Mouse (Mus musculus): ENCODE results near the gene Kcnd3. TPM values are rescaled to one million over a fixed set of nuclear protein-coding genes. Genes with fewer than 3 reads are reported as not detected.

The Kcnd3 gene
- polyA plus RNA-seq, 1 experiment from 2014 or later = 7.1 TPM

GRCm38 (mm10) chr3:105570818-105571217 is 118.7 kb downstream of the Kcnd3 start:
- H3K27me3 ChIP-seq = no peaks in the 10 kb centered on the region
- no peak overlapping the region for H3K4me2 ChIP-seq
- H3K36me3 ChIP-seq = no peaks in the 10 kb centered on the region
- no peak overlapping the region for H3K4me3 ChIP-seq
- H3K4me1 ChIP-seq (replicated peaks) = peaks cover 60% of the 10 kb centered on the region
- H3K27ac ChIP-seq = no peak overlapping the region
- no peaks in the 10 kb centered on the region for H3K9me3 ChIP-seq
- no peak overlapping the region for H3K9ac ChIP-seq
- WGBS = 33% methylated on average over 3 of the region's 3 CpGs
- ATAC-seq (ENCODE audit: low FRiP score) = no peak

GRCm38 (mm10) chr3:105571944-105572343 is 119.8 kb downstream of the Kcnd3 start:
- no peaks in the 10 kb centered on the region for H3K36me3 ChIP-seq
- no peak overlapping the region for H3K27ac ChIP-seq
- peaks cover 51% of the 10 kb centered on the region for H3K4me1 ChIP-seq (replicated peaks)
- no peak overlapping the region for H3K4me3 ChIP-seq
- 65% methylated on average over 1 of the region's 1 CpGs for WGBS
- H3K27me3 ChIP-seq = no peaks in the 10 kb centered on the region
- no peak overlapping the region for H3K4me2 ChIP-seq
- no peak for ATAC-seq (ENCODE audit: low FRiP score)
- H3K9me3 ChIP-seq = no peaks in the 10 kb centered on the region
- H3K9ac ChIP-seq = no peak overlapping the region

- Histone ChIP-seq H3K27ac (no peak overlapping the region), H3K9ac (no peak overlapping the region), H3K4me2 (no peak overlapping the region), H3K4me3 (no peak overlapping the region), H3K36me3 (no peaks in the 10 kb centered on the region), H3K9me3 (no peaks in the 10 kb centered on the region), H3K27me3 (peaks cover 3% of the 10 kb centered on the region; the same call in 1 of the 2 replicates), H3K4me1 (replicated peaks) (peaks cover 39% of the 10 kb centered on the region)
- no peak for ATAC-seq (ENCODE audit: low FRiP score)
- 82% methylated on average over 2 of the region's 2 CpGs for WGBS
These were observed 121.0 kb downstream of the Kcnd3 start for GRCm38 (mm10) chr3:105573156-105573555.

GRCm38 (mm10) chr3:105578320-105578719 is 126.2 kb downstream of the Kcnd3 start:
- WGBS = 79% methylated on average over 3 of the region's 3 CpGs
- Histone ChIP-seq H3K4me3 (no peak overlapping the region), H3K36me3 (no peaks in the 10 kb centered on the region), H3K4me1 (replicated peaks) (peaks cover 8% of the 10 kb centered on the region), H3K9ac (no peak overlapping the region), H3K27me3 (peaks cover 3% of the 10 kb centered on the region; the same call in 1 of the 2 replicates), H3K27ac (no peak overlapping the region), H3K9me3 (no peaks in the 10 kb centered on the region), H3K4me2 (no peak overlapping the region)
- no peak for ATAC-seq (ENCODE audit: low FRiP score)

GRCm38 (mm10) chr3:105581119-105581518 is 129.0 kb downstream of the Kcnd3 start:
- peaks cover 19% of the 10 kb centered on the region for H3K4me1 ChIP-seq (replicated peaks)
- H3K27me3 ChIP-seq = peaks cover 3% of the 10 kb centered on the region; the same call in 1 of the 2 replicates
- no peak overlapping the region for H3K4me3 ChIP-seq
- H3K4me2 ChIP-seq = no peak overlapping the region
- no peaks in the 10 kb centered on the region for H3K36me3 ChIP-seq
- no peak overlapping the region for H3K27ac ChIP-seq
- no peak overlapping the region for H3K9ac ChIP-seq
- no peaks in the 10 kb centered on the region for H3K9me3 ChIP-seq
- no peak for ATAC-seq (ENCODE audit: low FRiP score)
- 64% methylated on average over 6 of the region's 6 CpGs for WGBS

GRCm38 (mm10) chr3:105585734-105586159 is 133.6 kb downstream of the Kcnd3 start:
- Histone ChIP-seq H3K4me1 (replicated peaks) (peaks cover 27% of the 10 kb centered on the region), H3K9ac (no peak overlapping the region), H3K36me3 (no peaks in the 10 kb centered on the region), H3K4me3 (no peak overlapping the region), H3K4me2 (no peak overlapping the region), H3K27ac (peak overlapping the region; percentile 66), H3K9me3 (no peaks in the 10 kb centered on the region), H3K27me3 (no peaks in the 10 kb centered on the region)
- 2% methylated on average over 4 of the region's 4 CpGs for WGBS
- peak; percentile 65 for ATAC-seq (ENCODE audit: low FRiP score)

- H3K4me1 ChIP-seq (replicated peaks) = peaks cover 30% of the 10 kb centered on the region
- peak; percentile 84 for ATAC-seq (ENCODE audit: low FRiP score)
- H3K9ac ChIP-seq = no peak overlapping the region
- H3K36me3 ChIP-seq = no peaks in the 10 kb centered on the region
- H3K27ac ChIP-seq = peak overlapping the region; percentile 78
- H3K4me3 ChIP-seq = no peak overlapping the region
- H3K4me2 ChIP-seq = no peak overlapping the region
- no peaks in the 10 kb centered on the region for H3K9me3 ChIP-seq
- WGBS = 42% methylated on average over 15 of the region's 15 CpGs
- no peaks in the 10 kb centered on the region for H3K27me3 ChIP-seq
These were observed 138.0 kb downstream of the Kcnd3 start for GRCm38 (mm10) chr3:105590056-105590672.

- 100% methylated on average over 1 of the region's 1 CpGs for WGBS
These were observed 139.6 kb downstream of the Kcnd3 start for GRCm38 (mm10) chr3:105591766-105592165.

GRCm38 (mm10) chr3:105592246-105592645 is 140.1 kb downstream of the Kcnd3 start:
- Histone ChIP-seq H3K4me1 (replicated peaks) (peaks cover 16% of the 10 kb centered on the region), H3K9me3 (no peaks in the 10 kb centered on the region), H3K9ac (no peak overlapping the region), H3K27me3 (no peaks in the 10 kb centered on the region), H3K27ac (no peak overlapping the region), H3K4me3 (no peak overlapping the region), H3K36me3 (no peaks in the 10 kb centered on the region), H3K4me2 (no peak overlapping the region)
- 77% methylated on average over 2 of the region's 2 CpGs for WGBS
- no peak for ATAC-seq (ENCODE audit: low FRiP score)

More at GRCm38 (mm10) chr3:105591766-105592165, 139.6 kb downstream of the Kcnd3 start:
- Histone ChIP-seq H3K36me3 (no peaks in the 10 kb centered on the region), H3K27ac (no peak overlapping the region), H3K4me1 (replicated peaks) (peaks cover 16% of the 10 kb centered on the region), H3K4me2 (no peak overlapping the region), H3K9me3 (no peaks in the 10 kb centered on the region), H3K27me3 (no peaks in the 10 kb centered on the region), H3K9ac (no peak overlapping the region), H3K4me3 (no peak overlapping the region)
- ATAC-seq (ENCODE audit: low FRiP score) = no peak

- H3K27ac ChIP-seq = no peak overlapping the region
- no peak overlapping the region for H3K4me2 ChIP-seq
- H3K9me3 ChIP-seq = no peaks in the 10 kb centered on the region
- H3K27me3 ChIP-seq = no peaks in the 10 kb centered on the region
- no peaks in the 10 kb centered on the region; the same call in 1 of the 2 replicates for H3K4me1 ChIP-seq (replicated peaks)
- H3K36me3 ChIP-seq = no peaks in the 10 kb centered on the region
- no peak overlapping the region for H3K4me3 ChIP-seq
- no peak for ATAC-seq (ENCODE audit: low FRiP score)
- H3K9ac ChIP-seq = no peak overlapping the region
- 92% methylated on average over 4 of the region's 4 CpGs for WGBS
These were observed 148.4 kb downstream of the Kcnd3 start for GRCm38 (mm10) chr3:105600483-105600882.

GRCm38 (mm10) chr3:105602966-105603365 is 150.8 kb downstream of the Kcnd3 start:
- Histone ChIP-seq H3K36me3 (no peaks in the 10 kb centered on the region), H3K4me1 (replicated peaks) (no peaks in the 10 kb centered on the region; the same call in 1 of the 2 replicates), H3K9ac (no peak overlapping the region), H3K9me3 (no peaks in the 10 kb centered on the region), H3K27ac (no peak overlapping the region), H3K4me2 (no peak overlapping the region), H3K27me3 (no peaks in the 10 kb centered on the region), H3K4me3 (no peak overlapping the region)
- no peak for ATAC-seq (ENCODE audit: low FRiP score)
- WGBS = 85% methylated on average over 5 of the region's 5 CpGs

- Histone ChIP-seq H3K27me3 (no peaks in the 10 kb centered on the region), H3K4me1 (replicated peaks) (no peaks in the 10 kb centered on the region; the same call in 1 of the 2 replicates), H3K36me3 (no peaks in the 10 kb centered on the region), H3K4me2 (no peak overlapping the region), H3K9ac (no peak overlapping the region), H3K27ac (no peak overlapping the region), H3K9me3 (no peaks in the 10 kb centered on the region), H3K4me3 (no peak overlapping the region)
- no peak for ATAC-seq (ENCODE audit: low FRiP score)
- 86% methylated on average over 5 of the region's 5 CpGs for WGBS
These were observed 153.6 kb downstream of the Kcnd3 start for GRCm38 (mm10) chr3:105605726-105606125.

GRCm38 (mm10) chr3:105608857-105609256 is 156.7 kb downstream of the Kcnd3 start:
- no peak overlapping the region for H3K4me2 ChIP-seq
- no peaks in the 10 kb centered on the region for H3K9me3 ChIP-seq
- no peak overlapping the region for H3K9ac ChIP-seq
- H3K27me3 ChIP-seq = no peaks in the 10 kb centered on the region
- no peak overlapping the region for H3K27ac ChIP-seq
- 89% methylated on average over 3 of the region's 3 CpGs for WGBS
- H3K36me3 ChIP-seq = no peaks in the 10 kb centered on the region
- peaks cover 6% of the 10 kb centered on the region; the same call in 1 of the 2 replicates for H3K4me1 ChIP-seq (replicated peaks)
- H3K4me3 ChIP-seq = no peak overlapping the region
- ATAC-seq (ENCODE audit: low FRiP score) = no peak
